Mouse (Mus musculus): ENCODE results near the gene Gss. TPM values are rescaled to one million over a fixed set of nuclear protein-coding genes. Genes with fewer than 3 reads are reported as not detected.

Gss gene
- polyA plus RNA-seq, 1 experiment, result 20.6 TPM

- H3K27ac ChIP-seq (ENCODE audit: control insufficient read depth, insufficient read depth, low read length), result no peak overlapping the region
- no peak for DNase-seq
- TF ChIP-seq CTCF (IDR thresholded peaks at IDR 0.05; ENCODE audit: borderline replicate concordance, control insufficient read depth, extremely low read depth, insufficient read depth, low read length, poor library complexity) (no peak), POLR2A (IDR thresholded peaks at IDR 0.05; ENCODE audit: control insufficient read depth, extremely low read depth, insufficient read depth, low read length, poor library complexity) (no peak)
- 61% methylated on average over 1 of the region's 1 CpGs for WGBS
- H3K4me1 ChIP-seq (replicated peaks; ENCODE audit: control insufficient read depth, insufficient read depth, low read length), result no peaks in the 10 kb centered on the region
- no peaks in the 10 kb centered on the region for H3K27me3 ChIP-seq (ENCODE audit: control insufficient read depth, insufficient read depth, low read length)
- no peak overlapping the region for H3K4me3 ChIP-seq (ENCODE audit: control insufficient read depth, insufficient read depth, low read length)
- peaks cover 3% of the 10 kb centered on the region; the same call in 1 of the 2 replicates for H3K36me3 ChIP-seq (ENCODE audit: control insufficient read depth, insufficient read depth, low read length)
Observed at GRCm38 (mm10) chr2:155562209-155562608, 30.4 kb downstream of the Gss start.

DNA sequence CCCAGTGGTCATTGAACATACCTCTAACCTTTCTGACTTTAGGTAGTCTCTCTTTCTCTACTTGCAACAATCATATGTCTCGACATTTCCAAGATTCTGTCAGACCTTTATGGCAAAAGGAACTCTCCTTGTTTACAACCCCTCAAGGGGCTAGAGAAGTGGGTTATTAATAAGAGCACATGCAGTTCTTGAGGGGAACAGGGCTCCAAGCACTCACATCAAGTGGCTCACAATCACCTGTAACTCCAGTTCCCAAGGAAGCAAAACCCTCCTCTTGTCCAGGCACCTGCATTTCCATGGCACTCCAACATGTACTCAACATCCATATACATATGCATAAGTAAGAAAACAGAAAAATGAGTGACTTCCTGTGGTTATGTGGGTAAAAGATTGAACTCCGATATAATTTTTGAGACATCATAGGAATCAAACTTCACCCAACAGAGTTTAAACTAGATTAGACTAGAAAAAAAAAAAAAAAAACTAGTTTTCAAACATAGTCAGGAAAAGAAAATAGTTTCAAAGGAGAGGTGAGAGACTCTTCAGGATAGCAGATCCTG, 38.1 kb downstream of the Gss start:
- TF ChIP-seq CTCF (IDR thresholded peaks at IDR 0.05; ENCODE audit: borderline replicate concordance, control insufficient read depth, extremely low read depth, insufficient read depth, low read length, poor library complexity) (no peak), POLR2A (IDR thresholded peaks at IDR 0.05; ENCODE audit: control insufficient read depth, extremely low read depth, insufficient read depth, low read length, poor library complexity) (no peak)
- H3K27me3 ChIP-seq (ENCODE audit: control insufficient read depth, insufficient read depth, low read length), result no peaks in the 10 kb centered on the region
- WGBS, result 35% methylated on average over 2 of the region's 2 CpGs
- H3K4me3 ChIP-seq (ENCODE audit: control insufficient read depth, insufficient read depth, low read length), result no peak overlapping the region
- peaks cover 22% of the 10 kb centered on the region for H3K4me1 ChIP-seq (replicated peaks; ENCODE audit: control insufficient read depth, insufficient read depth, low read length)
- DNase-seq, result no peak
- H3K36me3 ChIP-seq (ENCODE audit: control insufficient read depth, insufficient read depth, low read length), result no peaks in the 10 kb centered on the region
- H3K27ac ChIP-seq (ENCODE audit: control insufficient read depth, insufficient read depth, low read length), result peak overlapping the region; percentile 51

- Histone ChIP-seq H3K27ac (ENCODE audit: control insufficient read depth, insufficient read depth, low read length) (peak overlapping the region; percentile 100), H3K4me3 (ENCODE audit: control insufficient read depth, insufficient read depth, low read length) (no peak overlapping the region), H3K36me3 (ENCODE audit: control insufficient read depth, insufficient read depth, low read length) (no peaks in the 10 kb centered on the region), H3K4me1 (replicated peaks; ENCODE audit: control insufficient read depth, insufficient read depth, low read length) (peaks cover 22% of the 10 kb centered on the region), H3K27me3 (ENCODE audit: control insufficient read depth, insufficient read depth, low read length) (no peaks in the 10 kb centered on the region)
- peak; percentile 76 for DNase-seq
- no peak for TF ChIP-seq POLR2A (IDR thresholded peaks at IDR 0.05; ENCODE audit: control insufficient read depth, extremely low read depth, insufficient read depth, low read length, poor library complexity)
- TF ChIP-seq CTCF (IDR thresholded peaks at IDR 0.05; ENCODE audit: borderline replicate concordance, control insufficient read depth, extremely low read depth, insufficient read depth, low read length, poor library complexity), result no peak
Observed at GRCm38 (mm10) chr2:155552949-155553354, 39.7 kb downstream of the Gss start.

GRCm38 (mm10) chr2:155552336-155552735, 40.3 kb downstream of the Gss start:
- H3K4me1 ChIP-seq (replicated peaks; ENCODE audit: control insufficient read depth, insufficient read depth, low read length), result peaks cover 22% of the 10 kb centered on the region
- no peaks in the 10 kb centered on the region for H3K36me3 ChIP-seq (ENCODE audit: control insufficient read depth, insufficient read depth, low read length)
- TF ChIP-seq CTCF (IDR thresholded peaks at IDR 0.05; ENCODE audit: borderline replicate concordance, control insufficient read depth, extremely low read depth, insufficient read depth, low read length, poor library complexity), result no peak
- TF ChIP-seq POLR2A (IDR thresholded peaks at IDR 0.05; ENCODE audit: control insufficient read depth, extremely low read depth, insufficient read depth, low read length, poor library complexity), result no peak
- no peak overlapping the region for H3K4me3 ChIP-seq (ENCODE audit: control insufficient read depth, insufficient read depth, low read length)
- peak overlapping the region; percentile 94 for H3K27ac ChIP-seq (ENCODE audit: control insufficient read depth, insufficient read depth, low read length)
- DNase-seq, result peak; percentile 14
- H3K27me3 ChIP-seq (ENCODE audit: control insufficient read depth, insufficient read depth, low read length), result no peaks in the 10 kb centered on the region

DNA sequence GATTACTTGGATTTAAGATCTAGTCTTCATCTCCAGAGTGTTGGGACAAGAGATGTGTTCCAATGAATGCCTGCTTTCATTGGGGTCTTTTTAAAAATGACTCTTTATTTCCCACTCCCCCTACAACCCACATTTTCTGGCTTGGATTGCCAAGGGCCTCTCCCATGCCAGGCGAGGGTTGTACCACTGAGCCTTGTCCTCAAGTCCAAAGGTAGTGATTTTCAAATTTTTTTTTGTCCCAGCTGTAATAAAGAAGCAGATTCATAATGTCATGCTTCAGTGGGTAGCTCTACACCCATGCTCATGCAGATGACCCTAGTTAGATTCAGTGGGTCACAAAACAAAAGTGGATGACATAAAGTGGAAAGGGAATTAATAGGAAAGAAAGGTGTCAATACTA, 45.7 kb downstream of the Gss start:
- peaks cover 8% of the 10 kb centered on the region for H3K4me1 ChIP-seq (replicated peaks; ENCODE audit: control insufficient read depth, insufficient read depth, low read length)
- no peaks in the 10 kb centered on the region for H3K27me3 ChIP-seq (ENCODE audit: control insufficient read depth, insufficient read depth, low read length)
- H3K36me3 ChIP-seq (ENCODE audit: control insufficient read depth, insufficient read depth, low read length), result no peaks in the 10 kb centered on the region
- TF ChIP-seq CTCF (IDR thresholded peaks at IDR 0.05; ENCODE audit: borderline replicate concordance, control insufficient read depth, extremely low read depth, insufficient read depth, low read length, poor library complexity) (no peak), POLR2A (IDR thresholded peaks at IDR 0.05; ENCODE audit: control insufficient read depth, extremely low read depth, insufficient read depth, low read length, poor library complexity) (no peak)
- no peak overlapping the region for H3K27ac ChIP-seq (ENCODE audit: control insufficient read depth, insufficient read depth, low read length)
- DNase-seq, result no peak
- WGBS, result 93% methylated on average over 1 of the region's 1 CpGs
- no peak overlapping the region for H3K4me3 ChIP-seq (ENCODE audit: control insufficient read depth, insufficient read depth, low read length)

GRCm38 (mm10) chr2:155540822-155541458, 51.7 kb downstream of the Gss start:
- no peak overlapping the region for H3K4me3 ChIP-seq (ENCODE audit: control insufficient read depth, insufficient read depth, low read length)
- no peak for DNase-seq
- TF ChIP-seq POLR2A (IDR thresholded peaks at IDR 0.05; ENCODE audit: control insufficient read depth, extremely low read depth, insufficient read depth, low read length, poor library complexity) (no peak), CTCF (IDR thresholded peaks at IDR 0.05; ENCODE audit: borderline replicate concordance, control insufficient read depth, extremely low read depth, insufficient read depth, low read length, poor library complexity) (no peak)
- H3K27ac ChIP-seq (ENCODE audit: control insufficient read depth, insufficient read depth, low read length), result no peak overlapping the region
- no peaks in the 10 kb centered on the region for H3K27me3 ChIP-seq (ENCODE audit: control insufficient read depth, insufficient read depth, low read length)
- H3K36me3 ChIP-seq (ENCODE audit: control insufficient read depth, insufficient read depth, low read length), result no peaks in the 10 kb centered on the region
- H3K4me1 ChIP-seq (replicated peaks; ENCODE audit: control insufficient read depth, insufficient read depth, low read length), result no peaks in the 10 kb centered on the region
- 67% methylated on average over 6 of the region's 6 CpGs for WGBS
